Mouse (Mus musculus) embryonic fibroblast, embryonic 13.5 days (primary cell): ENCODE data around the gene Slc2a5.

ENCODE experiments used
- CTCF ChIP-seq: IDR thresholded peaks from 2 replicates; pipeline ENCODE4 v1.5.1; 2011; ENCODE audit warnings: mild to moderate bottlenecking, control low read depth, low read length, moderate library complexity, borderline replicate concordance; ENCODE audit not compliant: insufficient read depth
- POLR2A ChIP-seq: IDR thresholded peaks from 2 replicates; pipeline ENCODE4 v1.6.1; 2011; ENCODE audit warnings: low read depth, mild to moderate bottlenecking, control low read depth, low read length, moderate library complexity

- TF ChIP-seq CTCF = no peak
- TF ChIP-seq POLR2A = no peak
Observed at GRCm38 (mm10) chr4:150173281-150173680, 54.2 kb downstream of the Slc2a5 start.
